Mouse (Mus musculus) lung, adult 2 months (tissue): ENCODE data around the gene Cygb.

Source experiments
- CTCF ChIP-seq: fragments of 200-500 bp; IDR thresholded peaks from 2 replicates; pipeline ENCODE4 v1.5.1; 2011; ENCODE audit warnings: mild to moderate bottlenecking, low read length, control low read depth; ENCODE audit not compliant: insufficient read depth
- POLR2A ChIP-seq: fragments of 200-500 bp; IDR thresholded peaks from 2 replicates; pipeline ENCODE4 v1.6.1; 2011; ENCODE audit warnings: low read depth, mild to moderate bottlenecking, control low read depth, low read length, borderline replicate concordance; ENCODE audit errors: extremely low read depth

DNA sequence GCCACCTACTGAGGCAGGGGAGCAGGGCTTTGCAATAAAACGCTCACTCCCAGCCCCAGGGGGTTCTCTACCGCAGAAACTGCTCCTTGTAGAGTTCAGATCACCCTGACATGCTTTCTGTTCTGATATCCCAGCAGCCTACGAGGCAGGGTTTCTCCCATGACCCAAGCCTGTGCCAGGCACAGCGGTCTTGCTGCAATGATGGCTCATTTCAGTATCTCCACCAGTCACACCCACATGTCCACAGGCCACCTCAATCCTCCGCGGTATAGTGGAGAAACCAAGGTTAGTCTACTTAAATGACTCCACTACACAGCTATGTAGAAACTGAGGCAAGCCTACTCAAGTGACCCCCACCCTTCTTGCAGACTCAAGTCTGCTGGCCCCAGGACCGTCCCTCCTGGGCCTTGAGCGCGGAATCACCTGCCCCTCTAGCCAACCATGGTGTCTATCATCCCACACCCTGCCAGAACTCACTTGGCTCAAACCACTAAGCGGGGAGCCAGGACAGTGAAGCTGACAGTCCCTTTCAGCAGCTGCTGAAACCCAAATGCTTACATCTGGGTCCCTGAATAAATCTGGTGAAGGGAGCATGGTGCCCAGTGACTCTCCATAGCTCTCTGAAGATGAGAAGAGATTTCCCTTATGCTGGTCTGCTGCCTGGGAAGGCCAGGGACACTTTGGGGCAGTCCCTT is 33.4 kb downstream of the Cygb start:
- TF ChIP-seq CTCF: no peak
- TF ChIP-seq POLR2A: no peak
